Mouse (Mus musculus) ES-CJ7 (cell line): Measurements from ENCODE around the gene Il20ra.
"Not testable (repeated sequence)": the region's sequence is repeated elsewhere in the genome, so short reads cannot be mapped to it uniquely, and the experiment has no call there.

ENCODE experiments used
- DNase-seq: peaks from one replicate; pipeline ENCODE4 v3.0.0; 2011; ENCODE audit warnings: low read depth, low spot score

The Il20ra gene

GRCm38 (mm10) chr10:19712421-19712836 is at the start of gene Il20ra:
Il20ra (plus strand) TSS chr10:19712570.
- DNase-seq = peak; percentile 51

GRCm38 (mm10) chr10:19668973-19669372 is 43.4 kb upstream of the Il20ra start:
- DNase-seq = no peak

- DNase-seq = no peak
Measured at GRCm38 (mm10) chr10:19672015-19672414, 40.4 kb upstream of the Il20ra start.

DNA sequence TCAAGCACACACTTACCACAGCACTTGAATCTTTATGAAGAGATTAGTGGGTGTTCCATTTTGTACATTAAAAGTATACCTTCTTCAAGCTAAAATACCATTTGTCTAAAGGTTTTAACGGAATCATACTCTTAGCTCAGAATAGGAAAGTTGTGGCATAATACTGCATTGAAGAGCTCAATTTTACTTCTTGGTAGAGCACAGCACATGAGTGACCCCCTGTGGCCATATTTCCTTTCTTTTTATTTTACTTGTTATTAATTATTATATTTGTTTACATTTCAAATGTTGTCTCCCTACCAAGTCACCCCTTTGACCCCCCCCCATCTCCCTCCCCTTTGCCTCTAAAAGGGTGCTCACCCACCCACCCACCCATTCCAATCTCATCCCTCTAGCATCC is 39.2 kb upstream of the Il20ra start:
- no peak for DNase-seq

DNA sequence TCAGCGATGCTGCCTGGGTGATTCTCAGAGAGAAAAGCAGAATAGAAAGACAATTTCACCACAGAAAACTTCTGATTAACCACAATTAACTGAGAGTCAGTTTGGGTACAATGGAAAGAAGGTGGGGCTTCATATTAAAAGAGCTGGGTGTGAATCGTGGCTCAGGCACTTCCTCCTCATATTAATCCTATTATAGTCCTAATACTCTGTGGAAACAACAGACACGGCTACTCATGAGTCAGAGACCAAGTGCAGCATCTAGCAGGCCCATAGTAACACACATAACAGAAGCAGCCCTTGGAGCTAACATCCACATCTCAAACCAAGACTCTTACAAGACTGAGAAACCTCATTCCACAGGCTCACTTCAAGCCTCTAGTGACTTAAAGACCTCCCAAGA is 24.7 kb upstream of the Il20ra start:
- no peak for DNase-seq

DNA sequence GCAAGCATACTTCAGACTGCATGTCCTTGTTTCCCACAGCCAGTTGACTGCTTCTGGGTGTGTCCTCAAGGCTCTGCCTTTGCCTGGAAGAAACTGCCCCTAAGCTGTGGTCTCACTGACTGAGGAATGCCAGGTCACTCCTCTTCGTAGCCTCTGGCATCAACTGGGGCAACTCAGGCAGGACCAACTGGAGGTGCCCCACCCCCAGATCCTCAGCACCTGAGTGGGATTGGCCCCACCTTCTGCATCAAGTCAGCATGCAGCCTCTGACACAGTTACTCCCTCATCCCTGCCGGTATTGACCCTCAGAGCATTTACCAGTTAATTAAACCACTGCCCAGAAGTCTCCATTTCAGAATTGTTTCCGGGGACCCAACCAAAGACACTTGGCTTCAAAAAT is 21.1 kb upstream of the Il20ra start:
- DNase-seq = no peak

GRCm38 (mm10) chr10:19691771-19692170 is 20.6 kb upstream of the Il20ra start:
- DNase-seq = no peak

DNA sequence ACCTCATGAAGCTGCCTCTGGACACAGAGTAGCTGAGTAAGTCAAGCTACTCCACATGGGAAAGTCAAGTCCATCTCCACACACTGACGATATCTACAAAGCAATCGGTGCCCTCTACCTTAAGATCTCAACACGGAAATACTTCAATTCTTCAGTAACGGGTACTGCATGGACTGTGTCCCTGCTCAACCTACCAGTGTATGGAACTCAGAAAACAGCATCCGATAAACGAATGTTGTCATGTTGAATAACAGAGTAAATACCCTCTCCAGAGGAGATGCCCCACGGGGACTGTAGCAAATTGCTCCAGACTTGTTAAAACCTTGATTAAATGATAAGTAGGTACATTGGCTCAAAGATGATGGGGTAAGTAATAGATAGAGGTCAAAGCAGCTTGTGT is 20.0 kb upstream of the Il20ra start:
- DNase-seq = no peak

DNA sequence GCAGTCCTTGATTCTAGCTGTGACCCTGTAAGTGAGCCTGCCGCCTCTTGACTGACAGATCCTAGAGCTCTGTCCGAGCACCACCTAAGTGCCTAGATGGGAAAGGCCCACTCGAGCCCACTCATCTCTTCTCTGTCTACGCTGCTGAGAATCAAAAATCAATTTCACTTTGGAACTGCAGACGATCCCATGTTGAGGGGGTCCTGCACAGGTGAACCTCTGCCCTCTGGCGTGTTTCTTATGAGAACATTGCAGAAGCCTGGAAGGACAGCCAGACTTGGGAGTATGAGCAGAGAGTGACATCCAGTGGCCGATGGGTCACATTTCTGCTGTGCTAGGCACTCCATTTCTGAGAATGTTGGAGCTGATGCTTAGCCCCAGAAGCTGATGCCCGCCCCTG is 19.4 kb upstream of the Il20ra start:
- DNase-seq = peak; percentile 66

GRCm38 (mm10) chr10:19693629-19694028 is 18.7 kb upstream of the Il20ra start:
- DNase-seq = peak; percentile 16

DNA sequence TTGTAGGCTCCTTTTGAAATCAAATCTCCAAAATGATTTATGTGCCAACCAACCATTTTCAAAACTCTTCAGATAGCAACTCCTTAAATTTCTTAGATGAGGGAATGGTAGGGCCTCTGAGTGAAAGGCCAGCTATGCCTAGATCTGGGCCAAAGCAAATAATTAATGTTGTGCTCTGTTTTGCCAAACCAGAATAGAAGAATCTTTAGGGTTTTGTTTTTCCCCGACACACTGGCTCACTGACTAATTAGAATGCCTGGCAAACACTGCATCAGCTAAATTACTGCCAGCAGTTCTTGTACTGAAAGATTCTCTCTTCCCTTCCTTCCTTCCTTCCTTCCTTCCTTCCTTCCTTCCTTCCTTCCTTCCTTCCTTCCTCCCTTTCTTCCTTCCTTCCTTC is 13.0 kb upstream of the Il20ra start:
- no peak for DNase-seq

DNA sequence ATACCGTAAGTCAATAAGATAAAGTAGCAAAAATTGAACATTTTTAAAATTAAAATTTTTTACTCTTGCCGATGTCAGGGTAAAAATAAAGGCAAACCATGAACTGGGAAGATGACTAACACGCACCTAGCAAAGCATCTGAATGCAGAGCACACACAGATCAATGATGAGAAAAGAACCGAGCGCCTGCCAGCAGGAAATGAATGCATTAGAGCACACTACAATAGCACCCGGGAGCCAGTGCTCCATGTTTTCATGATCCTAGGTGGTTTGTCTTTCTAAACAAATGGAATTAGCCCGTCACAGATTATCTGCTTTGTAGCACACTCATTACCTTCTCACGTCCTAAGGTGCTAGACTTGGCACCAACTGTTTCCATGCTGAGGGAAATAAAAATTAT is 7.9 kb upstream of the Il20ra start:
- DNase-seq = no peak

DNA sequence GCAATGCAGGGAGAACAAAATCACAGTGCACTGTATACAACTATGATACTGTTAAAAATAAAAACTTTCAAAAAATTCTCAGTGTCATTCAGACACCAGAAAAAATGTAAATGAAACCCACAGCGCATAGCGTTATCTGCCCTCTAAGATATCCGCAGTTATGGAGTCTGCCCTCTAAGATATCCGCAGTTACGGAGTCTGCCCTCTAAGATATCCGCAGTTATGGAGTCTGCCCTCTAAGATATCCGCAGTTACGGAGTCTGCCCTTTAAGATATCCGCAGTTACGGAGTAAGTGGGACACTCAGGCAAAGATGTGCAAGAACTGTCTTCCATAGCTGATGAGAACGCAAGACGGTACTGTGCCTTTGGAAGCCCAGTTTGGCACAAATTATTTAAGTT is 4.6 kb upstream of the Il20ra start:
- DNase-seq = no peak

GRCm38 (mm10) chr10:19708277-19709070 is 3.9 kb upstream of the Il20ra start:
- DNase-seq = peak; percentile 81

DNA sequence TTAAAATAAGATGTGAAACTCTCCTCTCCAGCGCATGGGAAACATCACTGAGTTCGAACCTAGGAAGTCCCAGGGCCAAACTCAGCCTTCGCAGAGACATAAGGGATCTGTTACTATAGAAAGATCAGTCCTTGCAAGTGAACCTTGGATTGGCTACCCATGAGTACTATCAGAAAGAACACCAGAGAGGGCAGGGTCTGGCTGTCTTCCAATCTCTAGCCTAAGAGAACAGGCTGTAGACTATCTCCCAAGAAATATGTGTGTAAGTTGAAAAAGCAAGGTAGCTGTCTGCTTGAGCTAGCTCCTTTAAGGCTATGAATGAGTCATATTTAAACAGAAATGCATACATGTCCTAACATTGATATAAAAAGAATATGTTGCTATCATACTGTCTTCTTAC is 1.4 kb upstream of the Il20ra start:
- DNase-seq = no peak

GRCm38 (mm10) chr10:19711551-19712171 is 709 bp upstream of the Il20ra start:
- DNase-seq = peak; percentile 22

- no peak for DNase-seq
Measured at GRCm38 (mm10) chr10:19718627-19719026, 6.3 kb downstream of the Il20ra start.

- DNase-seq = no peak
Measured at GRCm38 (mm10) chr10:19722320-19722719, 9.9 kb downstream of the Il20ra start.

GRCm38 (mm10) chr10:19724158-19724832 is 11.9 kb downstream of the Il20ra start:
- no peak for DNase-seq

DNA sequence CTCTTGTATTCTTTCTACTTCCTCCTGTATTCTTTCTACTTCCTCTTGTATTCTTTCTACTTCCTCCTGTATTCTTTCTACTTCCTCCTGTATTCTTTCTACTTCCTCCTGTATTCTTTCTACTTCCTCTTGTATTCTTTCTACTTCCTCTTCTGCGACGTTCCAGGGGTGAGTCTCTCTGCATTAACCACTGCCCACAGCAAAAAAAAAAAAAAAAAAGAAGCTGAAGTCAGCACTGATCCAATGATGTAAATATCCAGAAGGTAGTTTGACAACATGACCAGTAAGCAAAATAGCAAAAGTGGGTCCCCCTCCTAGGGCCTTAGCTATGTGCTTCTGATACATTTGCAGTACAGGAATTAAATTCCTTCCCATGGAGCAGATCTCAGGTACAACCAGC is 26.1 kb downstream of the Il20ra start:
- not testable (repeated sequence) for DNase-seq

GRCm38 (mm10) chr10:19745662-19746061 is 33.3 kb downstream of the Il20ra start:
- no peak for DNase-seq

DNA sequence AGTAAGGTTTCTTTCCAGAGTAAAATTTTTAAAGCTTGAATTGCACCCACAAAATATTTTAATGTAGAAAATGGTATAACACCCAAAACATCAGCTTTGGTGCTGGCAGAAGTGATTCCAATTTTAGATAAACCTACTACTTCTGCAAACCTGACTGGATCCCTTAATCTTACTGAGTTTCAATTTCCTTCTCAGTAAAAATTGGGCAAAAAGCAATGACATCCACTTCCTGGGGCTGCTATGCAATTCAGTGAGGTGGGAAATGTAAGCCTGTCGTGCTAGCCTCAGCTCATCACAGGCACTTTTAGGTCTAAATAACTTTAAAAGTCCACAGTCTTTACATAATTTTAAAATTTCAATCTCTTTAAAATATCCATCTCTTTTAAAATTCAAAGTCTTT is 33.8 kb downstream of the Il20ra start:
- no peak for DNase-seq

DNA sequence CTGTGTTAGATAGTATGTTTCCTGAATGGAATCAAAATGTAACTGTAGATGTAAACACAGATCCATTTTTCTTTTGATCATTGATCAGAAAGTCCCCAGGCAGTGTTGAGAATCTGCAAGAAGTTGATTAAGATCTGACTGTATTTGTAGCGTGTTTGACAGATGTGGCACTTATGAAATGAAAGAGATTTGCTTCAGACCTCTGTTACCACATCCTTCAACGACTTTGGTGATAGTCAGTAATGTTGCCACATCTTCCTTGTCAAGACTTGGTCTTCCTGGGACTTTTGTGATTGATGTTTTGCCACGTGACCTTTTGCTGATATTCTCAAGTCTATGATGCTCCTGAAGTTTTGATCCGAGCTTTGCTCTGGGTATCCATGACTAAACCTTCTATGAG is 35.3 kb downstream of the Il20ra start:
- DNase-seq = no peak
